Mouse (Mus musculus) bone marrow, adult 2 months (tissue): ENCODE measurements around the gene Armc12.

Experiments
- CTCF ChIP-seq: fragments of 200-500 bp; IDR thresholded peaks from 2 replicates; pipeline ENCODE4 v1.5.1; 2011; ENCODE audit warnings: low read length, control low read depth; ENCODE audit not compliant: control insufficient read depth, insufficient read depth
- POLR2A ChIP-seq: fragments of 200-500 bp; IDR thresholded peaks from 2 replicates; pipeline ENCODE4 v1.6.1; 2011; ENCODE audit warnings: low read depth, mild to moderate bottlenecking, control low read depth, low read length, borderline replicate concordance; ENCODE audit not compliant: control insufficient read depth

- TF ChIP-seq CTCF, result no peak
- no peak for TF ChIP-seq POLR2A
These were observed 39.4 kb upstream of the Armc12 start for GRCm38 (mm10) chr17:28491035-28491770.
